Mouse (Mus musculus) lung, embryonic 14.5 days (tissue): ENCODE data around the gene Ppp1r32. TPM values are rescaled to one million over a fixed set of nuclear protein-coding genes. Genes with fewer than 3 reads are reported as not detected.

Experiments used
- ATAC-seq: fragments of 200-750 bp; cut with Nextera tagmentation; 2 replicates; pipeline ENCODE4 v1.8.0; 2017; ENCODE audit warnings: mild to moderate bottlenecking, moderate TSS enrichment, moderate library complexity; ENCODE audit not compliant: insufficient read depth
- DNase-seq: peaks from one replicate; pipeline ENCODE4 v3.0.0-alpha.2; 2015
- H3K27ac ChIP-seq: fragments of 300-500 bp; sonication (generic); 2 replicates; pipeline ENCODE4 v1.5.1; 2014; ENCODE audit warnings: low read depth, mild to moderate bottlenecking, moderate library complexity
- H3K27me3 ChIP-seq: fragments of 300-500 bp; sonication (generic); 2 replicates; pipeline ENCODE4 v1.6.1; 2014; ENCODE audit warnings: low read length, control low read depth; ENCODE audit not compliant: insufficient read depth
- H3K36me3 ChIP-seq: fragments of 300-500 bp; sonication (generic); 2 replicates; pipeline ENCODE4 v1.6.1; 2014; ENCODE audit warnings: control low read depth; ENCODE audit not compliant: insufficient read depth
- H3K4me1 ChIP-seq: fragments of 300-500 bp; sonication (generic); 2 replicates; pipeline ENCODE4 v1.6.1; 2014; ENCODE audit warnings: antibody characterized with exemption, control low read depth; ENCODE audit not compliant: insufficient read depth
- H3K4me2 ChIP-seq: fragments of 300-500 bp; sonication (generic); 2 replicates; pipeline ENCODE4 v1.6.1; 2014; ENCODE audit warnings: mild to moderate bottlenecking
- H3K4me3 ChIP-seq: fragments of 300-500 bp; sonication (generic); 2 replicates; pipeline ENCODE4 v1.5.1; 2014; ENCODE audit warnings: low read depth, low read length
- H3K9ac ChIP-seq: fragments of 300-500 bp; sonication (generic); 2 replicates; pipeline ENCODE4 v1.6.1; 2014
- H3K9me3 ChIP-seq: fragments of 300-500 bp; sonication (generic); 2 replicates; pipeline ENCODE4 v1.6.1; 2016; ENCODE audit warnings: low read depth, low read length, control low read depth
- CTCF ChIP-seq: IDR thresholded peaks from 2 replicates; pipeline ENCODE4 v1.5.1; 2016; ENCODE audit warnings: antibody characterized with exemption, low read depth
- WGBS: fragments of 180-500 bp; shearing (Covaris S2); extraction: QIAGEN DNeasy Blood & Tissue Kit; methylation state at CpG from one replicate; pipeline ENCODE4 v1.1.7; 2014; 5-methylcytosine and 5-hydroxymethylcytosine counted together
- polyA plus RNA-seq: library from polyadenylated mRNA; unstranded; fragments of >200 nt; fragmentation: Nextera tagmentation; extraction: Ambion mirVana; gene quantifications from 2 replicates; pipeline ENCODE4 v1.2.1, GENCODE M21; 2014

Ppp1r32 gene
- polyA plus RNA-seq, 1 experiment from 2014 or later: not detected

DNA sequence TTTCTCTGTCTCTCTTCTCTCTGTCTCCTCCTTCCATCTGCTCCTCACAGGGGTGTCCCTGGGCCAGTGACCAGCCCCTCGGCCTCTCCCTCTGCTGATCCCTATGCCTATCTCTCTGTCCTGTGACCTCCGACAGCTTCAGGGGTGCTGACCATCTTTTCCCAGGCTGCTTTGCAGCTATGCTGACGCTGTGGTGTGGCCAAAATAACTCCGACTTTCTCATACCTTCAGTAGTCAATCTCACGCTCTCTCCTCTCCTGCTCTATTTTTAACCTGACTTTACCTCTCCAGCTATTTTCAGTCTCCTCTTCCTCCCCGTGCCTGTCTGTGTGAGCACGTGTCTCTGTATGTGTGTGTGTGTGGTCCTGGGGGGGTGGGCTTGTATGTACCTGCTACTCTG is 49.5 kb downstream of the Ppp1r32 start:
- WGBS: 49% methylated on average over 7 of the region's 7 CpGs
- ATAC-seq (no peak), DNase-seq (no peak)
- H3K9ac ChIP-seq: no peak overlapping the region
- peaks cover 9% of the 10 kb centered on the region; the same call in 1 of the 2 replicates for H3K4me1 ChIP-seq
- no peak overlapping the region for H3K4me3 ChIP-seq
- TF ChIP-seq CTCF: no peak
- H3K9me3 ChIP-seq: no peaks in the 10 kb centered on the region
- H3K4me2 ChIP-seq: no peak overlapping the region
- peaks cover 2% of the 10 kb centered on the region; the same call in 1 of the 2 replicates for H3K27me3 ChIP-seq
- no peaks in the 10 kb centered on the region for H3K36me3 ChIP-seq
- no peak overlapping the region for H3K27ac ChIP-seq

DNA sequence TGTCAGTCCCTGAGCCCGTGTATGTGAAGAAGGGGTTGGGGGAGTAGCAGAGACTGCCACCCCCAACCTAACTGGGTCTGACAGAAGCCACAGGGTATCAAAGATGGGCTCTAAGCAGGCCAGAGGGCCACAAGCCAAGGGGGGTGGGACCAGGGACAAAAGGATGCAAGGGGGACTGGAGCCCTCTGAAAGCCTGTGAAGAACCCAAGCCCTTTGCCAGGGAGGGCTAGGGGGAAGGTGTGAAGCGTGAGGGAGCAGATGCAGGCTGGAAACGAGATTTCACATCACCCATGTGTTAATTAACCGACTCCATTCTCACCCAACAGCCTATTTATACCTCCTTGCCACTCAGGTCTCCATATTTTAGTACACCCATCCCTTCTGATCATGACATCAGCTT is 50.9 kb downstream of the Ppp1r32 start:
- no peak overlapping the region for H3K4me3 ChIP-seq
- no peak overlapping the region for H3K4me2 ChIP-seq
- 45% methylated on average over 4 of the region's 4 CpGs for WGBS
- TF ChIP-seq CTCF: no peak
- no peak overlapping the region for H3K9ac ChIP-seq
- H3K27me3 ChIP-seq: peaks cover 2% of the 10 kb centered on the region; the same call in 1 of the 2 replicates
- no peak for DNase-seq
- no peaks in the 10 kb centered on the region for H3K9me3 ChIP-seq
- no peak for ATAC-seq
- no peak overlapping the region for H3K27ac ChIP-seq
- H3K4me1 ChIP-seq: peaks cover 9% of the 10 kb centered on the region; the same call in 1 of the 2 replicates
- no peaks in the 10 kb centered on the region for H3K36me3 ChIP-seq

DNA sequence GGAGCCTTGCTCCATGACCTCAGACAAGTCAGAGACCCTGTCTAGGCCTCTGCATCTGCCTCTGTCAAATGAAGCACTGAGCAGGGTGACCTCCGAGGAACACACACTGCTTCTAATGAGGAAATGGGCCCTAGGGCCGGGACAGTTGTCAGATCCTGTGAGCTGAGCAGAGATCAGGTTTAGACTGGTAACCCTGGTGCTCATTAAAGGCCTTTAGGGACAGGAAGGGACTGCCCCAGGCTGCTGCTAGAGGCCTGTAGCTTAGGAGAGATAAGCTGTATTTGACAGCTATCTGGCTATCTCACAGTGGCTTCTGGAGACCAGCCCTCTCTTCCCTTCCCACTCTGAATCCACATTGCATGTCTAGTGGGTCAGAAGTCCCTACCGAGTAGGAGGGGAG is 51.3 kb downstream of the Ppp1r32 start:
- no peaks in the 10 kb centered on the region for H3K36me3 ChIP-seq
- no peak overlapping the region for H3K9ac ChIP-seq
- ATAC-seq (no peak), DNase-seq (no peak)
- peaks cover 9% of the 10 kb centered on the region; the same call in 1 of the 2 replicates for H3K4me1 ChIP-seq
- peaks cover 2% of the 10 kb centered on the region; the same call in 1 of the 2 replicates for H3K27me3 ChIP-seq
- H3K9me3 ChIP-seq: no peaks in the 10 kb centered on the region
- H3K4me3 ChIP-seq: no peak overlapping the region
- no peak overlapping the region for H3K27ac ChIP-seq
- H3K4me2 ChIP-seq: no peak overlapping the region
- no peak for TF ChIP-seq CTCF
- WGBS: 31% methylated on average over 3 of the region's 3 CpGs

DNA sequence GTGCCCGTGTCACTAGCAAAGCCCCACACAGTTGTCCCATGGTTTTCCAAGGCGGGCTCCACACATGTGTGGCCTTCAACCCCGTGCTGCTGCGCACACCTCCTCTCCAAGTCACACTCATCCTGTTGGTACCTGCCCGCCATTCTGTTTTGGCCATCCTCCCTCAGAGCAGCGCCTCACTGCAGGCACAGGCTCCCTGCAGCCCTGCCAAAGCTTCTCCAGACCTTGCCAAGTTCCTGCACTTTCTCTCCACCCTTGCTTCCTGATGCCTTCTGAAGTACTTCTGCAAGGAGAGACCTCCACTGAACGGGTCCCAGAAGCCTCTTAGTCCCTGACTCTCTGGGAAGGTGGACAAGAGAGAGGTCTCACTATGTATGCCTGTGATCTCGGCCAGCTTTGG is 53.4 kb downstream of the Ppp1r32 start:
- WGBS: 76% methylated on average over 8 of the region's 8 CpGs
- no peak for ATAC-seq
- peaks cover 2% of the 10 kb centered on the region; the same call in 1 of the 2 replicates for H3K27me3 ChIP-seq
- no peak overlapping the region for H3K4me2 ChIP-seq
- no peak overlapping the region for H3K4me3 ChIP-seq
- no peak for DNase-seq
- H3K4me1 ChIP-seq: peaks cover 9% of the 10 kb centered on the region; the same call in 1 of the 2 replicates
- no peaks in the 10 kb centered on the region for H3K36me3 ChIP-seq
- TF ChIP-seq CTCF: no peak
- no peaks in the 10 kb centered on the region for H3K9me3 ChIP-seq
- H3K27ac ChIP-seq: no peak overlapping the region
- no peak overlapping the region for H3K9ac ChIP-seq

DNA sequence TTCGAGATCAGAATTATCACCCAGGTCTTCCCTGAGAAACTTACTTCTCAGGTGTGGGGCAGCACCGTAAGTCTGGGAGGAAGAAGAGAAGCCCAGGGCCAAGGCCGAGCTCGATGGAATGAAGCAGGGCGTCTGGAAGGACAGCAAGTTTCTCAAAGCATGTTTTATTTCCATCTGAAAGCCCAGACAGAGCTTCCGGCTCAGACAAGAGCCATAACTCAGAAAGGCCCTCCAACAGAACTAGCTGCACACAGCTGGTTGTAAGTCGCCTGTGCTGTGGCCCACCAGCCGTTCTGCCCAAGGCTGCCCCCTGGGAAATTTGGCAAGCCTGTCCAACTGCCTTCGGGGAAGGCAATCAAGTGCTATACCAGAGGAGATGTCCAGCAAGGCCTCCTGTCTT is 55.3 kb downstream of the Ppp1r32 start:
- H3K36me3 ChIP-seq: no peaks in the 10 kb centered on the region
- no peaks in the 10 kb centered on the region for H3K9me3 ChIP-seq
- DNase-seq: no peak
- H3K4me3 ChIP-seq: no peak overlapping the region
- H3K4me2 ChIP-seq: no peak overlapping the region
- TF ChIP-seq CTCF: no peak
- H3K4me1 ChIP-seq: peaks cover 14% of the 10 kb centered on the region
- 67% methylated on average over 9 of the region's 9 CpGs for WGBS
- no peak overlapping the region for H3K27ac ChIP-seq
- no peak for ATAC-seq
- H3K27me3 ChIP-seq: peaks cover 8% of the 10 kb centered on the region; the same call in 1 of the 2 replicates
- H3K9ac ChIP-seq: no peak overlapping the region

DNA sequence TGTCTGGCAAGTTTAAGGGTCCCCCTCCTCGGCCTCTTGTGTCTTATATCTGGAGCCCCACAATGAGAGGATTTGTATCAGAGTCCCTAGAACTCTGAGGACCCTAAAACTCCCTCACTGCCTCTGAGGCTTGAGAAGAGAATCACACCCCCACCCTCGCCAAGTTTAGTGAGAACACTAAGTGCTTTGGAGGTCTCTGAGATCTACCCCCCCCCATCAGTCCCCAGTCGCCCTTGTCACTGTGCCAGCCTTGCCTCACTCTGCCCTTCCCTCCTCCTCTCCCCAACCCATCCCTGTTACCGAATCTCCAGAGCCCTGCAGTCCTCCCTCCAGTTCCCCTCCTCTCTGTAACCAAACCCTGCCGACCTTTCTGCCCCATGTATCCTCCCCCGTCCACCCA is 55.9 kb downstream of the Ppp1r32 start:
- WGBS: 42% methylated on average over 6 of the region's 6 CpGs
- ATAC-seq (no peak), DNase-seq (no peak)
- Histone ChIP-seq H3K27ac (no peak overlapping the region), H3K27me3 (peaks cover 12% of the 10 kb centered on the region; the same call in 1 of the 2 replicates), H3K4me3 (no peak overlapping the region), H3K36me3 (no peaks in the 10 kb centered on the region), H3K4me2 (no peak overlapping the region), H3K4me1 (peaks cover 20% of the 10 kb centered on the region), H3K9ac (no peak overlapping the region), H3K9me3 (no peaks in the 10 kb centered on the region)
- TF ChIP-seq CTCF: no peak

DNA sequence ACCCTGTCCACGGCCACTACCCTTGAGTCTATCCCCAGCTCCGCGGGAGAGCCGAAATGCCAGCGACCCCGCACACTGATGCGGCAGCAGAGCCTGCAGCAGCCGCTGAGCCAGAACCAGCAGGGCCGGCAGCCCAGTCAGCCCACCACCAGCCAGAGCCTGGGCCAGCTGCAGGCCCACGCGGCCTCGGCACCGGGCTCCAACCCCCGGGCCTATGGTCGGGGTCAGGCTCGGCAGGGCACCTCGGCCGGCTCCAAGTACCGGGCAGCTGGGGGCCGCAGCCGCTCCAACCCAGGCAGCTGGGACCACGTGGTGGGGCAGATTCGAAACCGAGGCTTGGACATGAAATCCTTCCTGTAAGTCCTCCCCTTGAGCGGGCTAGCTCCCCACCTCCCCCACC is 56.4 kb downstream of the Ppp1r32 start:
- WGBS: 37% methylated on average over 25 of the region's 25 CpGs
- H3K4me1 ChIP-seq: peaks cover 22% of the 10 kb centered on the region
- TF ChIP-seq CTCF: no peak
- H3K9ac ChIP-seq: no peak overlapping the region
- no peak overlapping the region for H3K4me2 ChIP-seq
- DNase-seq (no peak), ATAC-seq (no peak)
- no peaks in the 10 kb centered on the region for H3K36me3 ChIP-seq
- no peak overlapping the region for H3K4me3 ChIP-seq
- no peak overlapping the region for H3K27ac ChIP-seq
- peaks cover 12% of the 10 kb centered on the region; the same call in 1 of the 2 replicates for H3K27me3 ChIP-seq
- H3K9me3 ChIP-seq: no peaks in the 10 kb centered on the region
